Mouse (Mus musculus) kidney, postnatal 10 days (tissue): Measurements from ENCODE around the gene Usp22.
"Not testable (repeated sequence)": the region's sequence is repeated elsewhere in the genome, so short reads cannot be mapped to it uniquely, and the experiment has no call there.

ENCODE experiments used
- DNase-seq: peaks from one replicate; pipeline ENCODE4 v3.0.0; 2021; ENCODE audit warnings: mixed read lengths

Usp22 gene

DNA sequence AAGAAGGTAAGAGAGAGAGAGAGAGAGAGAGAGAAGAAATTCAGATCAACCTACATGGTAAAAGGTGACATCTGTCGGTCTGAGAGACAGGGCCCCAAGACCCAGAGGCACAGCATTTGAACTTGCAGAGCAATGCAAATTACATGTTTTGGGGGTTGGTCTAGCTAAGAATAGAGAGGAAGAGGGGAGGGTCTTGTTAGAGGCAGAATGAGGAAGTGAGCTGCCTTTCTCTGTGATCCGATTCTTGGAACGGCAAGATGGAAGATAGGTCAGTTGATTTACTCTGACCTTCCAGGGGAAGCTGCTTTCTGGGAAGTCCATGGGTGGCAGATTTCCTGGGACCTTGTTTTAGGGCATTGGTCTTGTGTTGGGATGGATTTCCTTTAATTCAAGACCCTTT is 32.6 kb downstream of the Usp22 start:
- no peak for DNase-seq

DNA sequence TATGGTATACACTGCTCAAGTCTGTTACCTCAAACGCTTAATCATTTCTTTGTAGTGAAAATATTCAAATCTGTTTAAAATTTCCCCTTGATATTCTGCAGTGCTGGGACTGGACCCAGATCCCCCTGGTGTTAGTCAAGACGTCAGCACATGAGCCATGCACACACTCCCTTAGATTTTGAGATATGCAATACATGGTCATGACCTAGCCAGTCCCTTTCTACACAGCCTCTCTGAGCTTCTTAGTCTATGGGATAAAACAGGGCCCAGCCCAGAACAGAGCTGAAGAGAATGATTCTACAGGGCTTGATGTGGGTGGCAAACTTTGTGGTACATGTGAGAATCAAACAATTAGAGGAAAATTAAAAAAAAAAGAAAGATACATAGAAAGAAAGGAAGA is 33.2 kb downstream of the Usp22 start:
- DNase-seq, result no peak

GRCm38 (mm10) chr11:61132943-61133342 is 41.9 kb downstream of the Usp22 start:
- no peak for DNase-seq

DNA sequence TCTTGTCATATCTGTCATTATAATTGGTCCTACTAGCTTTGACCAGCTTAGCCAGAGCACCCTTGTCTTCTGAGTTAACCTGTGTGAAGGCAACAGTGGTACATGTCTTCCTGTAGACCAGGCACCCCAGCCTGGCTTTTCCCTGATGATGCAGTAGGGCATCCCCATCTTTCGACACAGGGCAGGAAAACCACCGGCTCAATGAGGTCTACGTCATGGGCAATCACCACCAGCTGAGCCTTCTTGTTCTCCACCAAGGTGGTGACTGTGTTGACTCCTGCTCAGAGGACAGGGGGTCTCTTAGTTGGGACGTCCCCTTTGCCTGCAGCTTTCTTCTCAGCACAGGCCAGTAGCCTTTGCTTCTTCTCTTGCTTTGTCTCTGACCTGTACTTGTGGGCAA is 44.2 kb downstream of the Usp22 start:
- not testable (repeated sequence) for DNase-seq

DNA sequence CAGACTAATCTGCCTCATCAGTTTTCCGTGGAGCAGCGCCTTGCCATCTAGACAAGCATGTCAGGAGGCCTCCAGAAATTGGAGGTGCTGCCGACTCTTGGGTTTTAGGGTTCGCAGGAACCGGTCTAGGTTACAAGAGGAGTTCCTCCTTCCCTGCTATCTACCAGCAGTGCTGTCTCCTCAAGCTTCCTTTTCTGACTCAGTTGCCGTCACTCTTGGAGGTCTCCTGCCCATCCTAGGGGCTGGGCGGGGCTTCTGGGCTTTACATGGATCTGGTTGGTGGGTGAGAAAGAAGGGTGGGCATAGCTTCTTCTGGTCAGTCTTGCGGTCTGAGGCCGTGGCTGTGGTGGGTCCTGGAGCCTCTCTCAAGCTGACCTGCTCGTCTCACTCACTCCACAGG is 45.5 kb downstream of the Usp22 start:
- DNase-seq, result no peak

DNA sequence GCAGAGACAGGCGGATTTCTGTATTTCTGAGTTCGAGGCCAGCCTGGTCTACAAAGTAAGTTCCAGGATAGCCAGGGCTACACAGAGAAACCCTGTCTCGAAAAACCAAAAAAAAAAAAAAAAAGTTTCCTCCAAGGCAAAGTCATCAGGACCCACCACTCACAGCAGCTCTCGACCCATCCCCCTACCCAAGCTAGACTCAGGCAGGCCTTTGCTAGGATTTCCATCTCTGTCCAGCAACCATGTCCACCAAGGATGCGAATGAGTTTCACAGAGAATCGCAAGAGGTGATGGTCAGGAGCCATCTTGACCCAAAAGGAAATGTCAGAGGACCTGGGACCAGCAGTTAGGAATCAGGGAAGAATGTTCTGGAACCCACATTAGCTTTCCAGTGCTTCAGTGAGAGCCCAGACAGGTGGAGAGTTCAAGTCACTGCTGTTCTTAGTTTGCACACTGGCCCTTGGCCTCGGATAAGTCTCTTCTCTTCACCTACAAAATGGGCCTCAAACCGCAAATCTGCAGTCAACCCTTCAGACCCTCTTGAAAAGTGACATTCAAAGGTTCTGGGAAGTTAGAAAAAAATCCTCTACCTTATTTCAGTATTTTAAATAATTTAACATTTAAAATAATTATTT is 47.3 kb downstream of the Usp22 start:
- no peak for DNase-seq

- DNase-seq, result no peak
These were observed 48.1 kb downstream of the Usp22 start, which contains the start of gene Tnfrsf13b for GRCm38 (mm10) chr11:61126606-61127355. Gene Tnfrsf13b (plus strand): TSS chr11:61126755.

DNA sequence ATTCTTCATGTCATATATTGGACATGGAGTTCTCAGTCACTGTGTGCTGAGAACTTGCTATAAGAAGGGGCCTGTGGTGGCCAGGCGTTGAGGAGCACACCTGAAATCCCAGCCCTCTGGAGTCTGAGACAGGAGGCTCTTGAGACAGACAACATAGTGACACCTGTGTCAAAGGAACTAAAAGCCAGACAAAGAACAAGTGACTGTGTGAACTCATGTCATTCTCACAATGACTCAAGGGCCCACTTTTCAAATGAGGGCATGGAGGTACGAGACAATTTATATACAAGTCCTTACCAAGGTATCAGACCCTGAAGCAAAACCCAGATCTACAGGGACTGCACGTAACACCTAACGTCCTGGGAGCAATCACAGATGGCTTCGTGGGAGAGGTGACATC is 48.9 kb downstream of the Usp22 start:
- no peak for DNase-seq

DNA sequence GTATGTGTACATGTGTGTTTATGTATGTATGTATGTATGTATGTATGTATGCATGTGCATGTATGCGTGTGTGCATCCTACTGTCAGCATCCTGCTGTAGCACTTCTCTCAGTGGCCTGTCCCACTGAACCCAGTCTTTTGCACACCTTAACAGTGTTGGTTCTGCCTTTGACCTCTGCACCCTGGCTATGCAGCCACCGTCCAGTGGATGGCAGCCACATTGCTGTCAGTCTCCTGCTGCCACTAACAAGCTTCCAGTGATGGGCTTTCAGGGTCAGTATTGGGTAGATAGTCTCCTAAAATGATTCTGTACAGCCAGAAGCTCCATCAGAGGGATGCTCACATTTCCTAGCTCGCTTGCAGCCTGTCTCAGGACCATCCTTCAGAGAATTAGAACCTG is 51.0 kb downstream of the Usp22 start:
- DNase-seq, result no peak

DNA sequence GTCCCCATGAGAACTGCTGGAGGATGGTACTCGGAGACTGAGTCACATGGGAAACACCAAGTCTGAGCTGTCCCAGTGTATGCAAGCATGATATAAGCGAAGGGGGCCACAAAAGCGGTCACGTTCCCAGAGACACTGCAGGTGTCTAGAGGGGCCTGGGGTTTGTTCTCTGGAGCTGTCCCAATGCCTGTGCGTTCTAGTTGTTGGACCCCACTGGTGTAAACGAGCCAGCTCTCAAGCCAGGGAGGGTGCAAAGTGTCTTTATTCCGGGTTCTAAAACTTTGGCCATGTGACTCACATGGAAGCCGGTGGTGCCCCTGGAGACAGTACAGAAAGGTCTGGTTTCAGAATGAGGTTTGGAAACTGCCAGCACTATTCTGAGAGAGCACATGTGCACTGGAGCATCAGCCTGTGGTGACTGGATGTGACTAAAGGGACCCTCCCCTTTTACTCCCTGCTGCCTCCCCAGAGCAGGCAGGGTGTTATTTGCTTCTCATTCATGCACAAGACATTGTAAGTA is 52.0 kb downstream of the Usp22 start:
- no peak for DNase-seq

- DNase-seq, result no peak
These were observed 52.5 kb downstream of the Usp22 start for GRCm38 (mm10) chr11:61122283-61122768.

GRCm38 (mm10) chr11:61119996-61120583 is 54.8 kb downstream of the Usp22 start:
- DNase-seq, result no peak

- DNase-seq, result no peak
These were observed 58.6 kb downstream of the Usp22 start for GRCm38 (mm10) chr11:61116226-61116625.

- no peak for DNase-seq
These were observed 62.4 kb downstream of the Usp22 start for GRCm38 (mm10) chr11:61112323-61112995.

DNA sequence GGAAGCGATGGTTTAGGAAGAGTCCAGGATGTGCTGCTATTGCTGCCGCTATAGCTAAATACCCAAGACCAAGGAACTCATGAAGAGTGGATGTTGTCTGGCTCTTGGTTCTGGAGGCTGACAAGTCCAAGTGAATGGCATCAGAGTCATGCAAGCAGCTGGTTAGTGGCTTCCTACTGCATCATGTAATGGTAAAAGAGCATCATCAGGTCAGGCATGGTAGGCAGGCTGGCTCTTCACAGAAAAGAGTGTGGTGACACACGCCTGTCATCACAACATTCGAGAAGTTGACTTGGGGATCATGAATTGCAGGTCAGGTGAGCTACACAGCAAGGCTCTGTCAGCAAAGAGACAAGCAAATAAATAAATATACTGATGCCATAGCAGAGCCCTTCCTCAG is 63.4 kb downstream of the Usp22 start:
- no peak for DNase-seq

- DNase-seq, result no peak
These were observed 63.9 kb downstream of the Usp22 start for GRCm38 (mm10) chr11:61110928-61111327.

GRCm38 (mm10) chr11:61110113-61110512 is 64.7 kb downstream of the Usp22 start:
- no peak for DNase-seq

DNA sequence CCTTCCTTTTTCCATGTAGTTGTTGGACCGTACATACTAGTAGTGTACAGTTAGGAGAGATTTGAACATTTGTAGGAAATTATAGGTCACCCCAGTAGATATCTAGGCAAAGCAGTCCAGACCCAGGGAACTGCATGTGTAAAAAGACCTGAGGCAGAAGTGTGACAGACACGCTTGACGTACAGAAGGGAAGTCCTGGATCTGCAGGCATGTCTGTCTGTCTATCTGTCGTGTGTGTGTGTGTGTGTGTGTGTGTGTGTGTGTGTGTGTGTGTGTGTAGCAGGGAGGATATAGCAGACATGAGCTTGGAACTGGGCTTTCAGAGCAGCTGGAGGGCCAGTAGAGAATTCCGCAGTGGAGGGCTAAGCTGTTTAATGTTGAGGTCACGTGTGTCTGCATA is 65.1 kb downstream of the Usp22 start:
- DNase-seq, result no peak

GRCm38 (mm10) chr11:61108911-61109361 is 65.9 kb downstream of the Usp22 start:
- no peak for DNase-seq

DNA sequence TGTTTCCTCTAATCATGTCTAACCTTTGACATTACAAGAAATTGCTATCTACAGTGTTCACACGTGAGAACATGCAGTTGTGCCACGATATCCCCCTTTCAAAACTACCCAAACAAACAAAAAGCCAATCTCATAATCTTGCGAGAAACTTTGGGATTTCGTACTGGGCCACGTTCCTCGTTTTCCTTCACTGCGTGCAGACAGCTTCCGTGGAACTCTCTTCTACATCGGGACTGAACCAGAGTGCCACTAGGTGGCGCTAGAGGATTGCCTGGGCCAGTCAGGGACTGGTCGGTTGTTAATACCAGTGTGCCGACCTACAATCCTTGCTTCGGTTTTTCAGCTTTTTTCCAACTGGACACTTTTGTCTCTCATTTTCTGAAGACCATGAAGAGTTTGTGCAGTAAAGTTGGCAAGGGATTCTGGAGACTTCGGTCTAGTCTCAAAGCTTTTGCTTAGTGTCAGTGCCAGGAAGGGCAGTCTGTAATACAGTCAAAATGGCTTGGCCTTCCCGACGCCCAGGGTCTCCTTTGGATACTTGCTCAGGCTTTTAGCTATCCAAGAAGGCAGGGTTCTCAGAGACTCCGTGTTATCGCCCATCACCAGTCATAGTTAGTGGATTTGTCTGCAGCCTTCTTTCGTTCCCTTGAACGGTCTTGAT is 70.5 kb downstream of the Usp22 start:
- peak; percentile 95 for DNase-seq

GRCm38 (mm10) chr11:61102397-61103339 is 72.2 kb downstream of the Usp22 start:
- no peak for DNase-seq
